Mouse (Mus musculus) thymus, adult 2 months (tissue): ENCODE data around the gene Igfbp1. TPM values are rescaled to one million over a fixed set of nuclear protein-coding genes. Genes with fewer than 3 reads are reported as not detected.

Experiments
- DNase-seq: peaks from one replicate; pipeline ENCODE4 v3.0.0; 2021
- H3K27ac ChIP-seq: fragments of 200-500 bp; 2 replicates; pipeline ENCODE4 v1.5.1; 2012; ENCODE audit warnings: low read length, control low read depth; ENCODE audit not compliant: control insufficient read depth, insufficient read depth
- H3K27me3 ChIP-seq: fragments of 200-500 bp; 2 replicates; pipeline ENCODE4 v1.6.1; 2012; ENCODE audit warnings: mild to moderate bottlenecking, low read length, moderate library complexity, mixed read lengths; ENCODE audit not compliant: control insufficient read depth, insufficient read depth
- H3K36me3 ChIP-seq: fragments of 200-500 bp; 2 replicates; pipeline ENCODE4 v1.6.1; 2012; ENCODE audit warnings: mild to moderate bottlenecking, low read length, moderate library complexity; ENCODE audit not compliant: control insufficient read depth, insufficient read depth
- H3K4me1 ChIP-seq: fragments of 200-500 bp; replicated peaks from 2 replicates; pipeline ENCODE4 v1.6.1; 2012; ENCODE audit warnings: low read length; ENCODE audit not compliant: control insufficient read depth, insufficient read depth
- H3K4me3 ChIP-seq: fragments of 200-500 bp; 2 replicates; pipeline ENCODE4 v1.5.1; 2012; ENCODE audit warnings: mild to moderate bottlenecking, low read length, control low read depth, moderate library complexity; ENCODE audit not compliant: control insufficient read depth, insufficient read depth
- CTCF ChIP-seq: fragments of 200-500 bp; IDR thresholded peaks from 2 replicates; pipeline ENCODE4 v1.5.1; 2012; ENCODE audit warnings: mild to moderate bottlenecking, control low read depth, low read length, moderate library complexity, borderline replicate concordance; ENCODE audit not compliant: control insufficient read depth, poor library complexity, insufficient read depth; ENCODE audit errors: extremely low read depth
- POLR2A ChIP-seq: fragments of 200-500 bp; IDR thresholded peaks from 2 replicates; pipeline ENCODE4 v1.6.1; 2012; ENCODE audit warnings: mild to moderate bottlenecking, low read length, control low read depth, moderate library complexity; ENCODE audit not compliant: control insufficient read depth, poor library complexity, insufficient read depth; ENCODE audit errors: extremely low read depth
- WGBS: fragments of 180-500 bp; shearing (Covaris S2); methylation state at CpG from one replicate; pipeline ENCODE4 v1.1.7; 2018; 5-methylcytosine and 5-hydroxymethylcytosine counted together
- polyA plus RNA-seq: library from polyadenylated mRNA; depleted of rRNA; stranded (reverse); fragments of >200 nt; gene quantifications from 2 replicates; pipeline ENCODE4 v1.2.3, GENCODE M21; 2012

Gene Igfbp1
- polyA plus RNA-seq, 1 experiment: 0.30 TPM

- Histone ChIP-seq H3K27me3 (no peaks in the 10 kb centered on the region), H3K36me3 (no peaks in the 10 kb centered on the region), H3K4me3 (no peak overlapping the region), H3K4me1 (no peaks in the 10 kb centered on the region), H3K27ac (no peak overlapping the region)
- 65% methylated on average over 6 of the region's 6 CpGs for WGBS
- TF ChIP-seq CTCF (no peak), POLR2A (no peak)
- no peak for DNase-seq
Observed at GRCm38 (mm10) chr11:7192710-7193109, 4.9 kb upstream of the Igfbp1 start.

DNA sequence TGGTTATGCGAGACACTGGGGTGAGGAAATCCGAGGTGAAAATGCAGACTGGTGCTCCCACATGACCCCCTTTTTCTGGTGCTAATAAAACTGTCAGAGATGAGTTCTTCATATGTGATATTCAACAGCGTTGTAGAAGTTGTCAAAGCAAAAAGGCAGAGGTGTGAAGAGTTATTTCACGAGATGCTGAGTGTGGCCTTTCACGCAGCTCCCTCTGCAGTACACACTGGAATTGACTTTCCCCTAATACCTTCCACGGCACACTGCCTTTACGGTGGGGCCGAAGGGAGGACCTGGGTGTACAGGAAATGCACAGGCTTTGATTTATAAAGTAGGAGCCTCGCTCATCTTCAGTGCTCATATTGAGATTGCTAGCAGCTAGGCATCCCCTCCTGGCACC, 4.4 kb upstream of the Igfbp1 start:
- DNase-seq: no peak
- Histone ChIP-seq H3K4me1 (no peaks in the 10 kb centered on the region), H3K27ac (no peak overlapping the region)

DNA sequence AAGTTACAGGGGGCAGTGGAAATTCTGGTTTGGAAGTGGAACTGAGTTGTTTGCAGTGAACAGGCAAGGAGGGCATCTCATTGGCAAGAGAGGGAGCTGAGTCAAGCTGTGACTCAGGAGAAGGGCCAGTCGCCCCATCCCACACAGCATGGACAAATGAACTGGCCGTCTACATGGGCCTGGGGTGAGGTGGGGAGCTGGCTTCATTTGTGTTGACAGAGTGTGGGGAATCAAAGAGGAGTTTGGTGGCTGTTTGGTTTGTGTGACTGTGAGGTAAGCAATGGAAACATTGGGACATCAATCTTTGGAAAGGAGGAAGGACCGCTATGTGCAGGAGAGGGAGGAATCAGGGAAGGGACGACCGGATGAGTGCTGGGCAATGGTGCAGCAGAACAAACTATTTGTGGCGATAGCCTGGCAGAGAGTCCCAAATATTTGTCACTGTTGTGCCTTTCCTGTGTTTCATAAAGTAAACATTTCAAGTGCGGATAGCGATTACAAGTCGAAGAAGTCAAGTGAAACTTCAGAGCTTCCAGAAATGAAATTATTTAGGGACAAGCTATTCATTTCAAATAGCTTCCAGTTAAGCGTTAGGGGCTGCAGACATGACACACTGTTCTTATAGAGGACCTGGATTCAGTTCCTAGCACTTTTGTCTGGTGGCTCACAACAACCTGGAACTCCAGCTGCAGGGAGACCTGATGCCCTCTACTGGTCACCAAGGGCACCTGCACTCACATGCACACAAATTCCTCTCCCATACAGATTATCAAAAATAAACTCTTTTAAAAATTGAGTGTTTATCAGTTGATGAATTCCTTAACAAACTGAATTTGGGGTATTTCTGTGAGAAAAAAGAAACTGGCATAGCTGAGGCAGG, 2.9 kb upstream of the Igfbp1 start:
- Histone ChIP-seq H3K4me1 (no peaks in the 10 kb centered on the region), H3K27ac (no peak overlapping the region), H3K27me3 (no peaks in the 10 kb centered on the region), H3K4me3 (no peak overlapping the region), H3K36me3 (no peaks in the 10 kb centered on the region)
- TF ChIP-seq CTCF (no peak), POLR2A (no peak)
- no peak for DNase-seq
- 97% methylated on average over 10 of the region's 10 CpGs for WGBS

More for the DNA sequence above, 4.4 kb upstream of the Igfbp1 start:
- TF ChIP-seq POLR2A (no peak), CTCF (no peak)
- Histone ChIP-seq H3K4me3 (no peak overlapping the region), H3K27me3 (no peaks in the 10 kb centered on the region), H3K36me3 (no peaks in the 10 kb centered on the region)
- WGBS: 71% methylated on average over 9 of the region's 9 CpGs

DNA sequence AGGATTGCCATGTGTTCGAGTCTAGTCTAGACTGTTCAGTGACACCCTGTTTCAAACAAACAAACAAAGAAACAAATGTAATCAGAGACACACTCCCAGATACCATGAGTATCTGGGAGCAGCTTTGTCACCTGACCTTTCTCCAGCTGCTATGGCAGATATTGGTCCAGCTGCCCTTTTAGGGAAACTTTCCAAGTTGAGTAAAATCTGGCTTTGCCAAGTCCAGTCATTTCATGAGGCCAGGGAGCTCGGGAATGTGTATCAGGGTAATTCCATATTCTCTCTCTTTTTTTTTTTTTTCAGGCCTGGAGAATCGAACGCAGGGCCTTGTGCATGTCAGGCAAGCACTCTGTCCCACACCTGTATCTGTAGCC, 2.3 kb upstream of the Igfbp1 start:
- DNase-seq: no peak
- 91% methylated on average over 4 of the region's 4 CpGs for WGBS
- H3K27ac ChIP-seq: no peak overlapping the region
- no peaks in the 10 kb centered on the region for H3K36me3 ChIP-seq
- H3K27me3 ChIP-seq: no peaks in the 10 kb centered on the region
- H3K4me1 ChIP-seq: no peaks in the 10 kb centered on the region
- TF ChIP-seq CTCF: no peak
- TF ChIP-seq POLR2A: no peak
- H3K4me3 ChIP-seq: no peak overlapping the region

DNA sequence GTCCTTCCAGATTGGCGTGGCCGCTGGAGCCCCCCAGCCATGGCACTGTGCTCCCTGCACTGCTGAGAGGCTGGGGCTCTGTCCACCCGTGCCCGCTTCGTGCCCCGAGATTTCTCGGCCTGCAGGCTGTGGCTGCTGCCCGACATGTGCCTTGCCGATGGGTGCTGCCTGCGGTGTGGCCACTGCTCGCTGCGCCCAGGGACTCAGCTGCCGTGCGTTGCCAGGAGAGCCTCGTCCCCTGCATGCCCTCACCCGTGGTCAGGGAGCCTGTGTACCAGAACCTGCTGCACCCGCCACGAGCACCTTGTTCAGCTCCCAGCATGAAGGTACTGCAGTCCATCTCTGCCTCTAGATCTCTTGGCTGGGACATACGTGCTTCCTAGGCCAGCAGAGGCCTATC, 424 bp downstream of the Igfbp1 start:
- DNase-seq: no peak
- 92% methylated on average over 19 of the region's 19 CpGs for WGBS
- TF ChIP-seq CTCF (no peak), POLR2A (no peak)
- Histone ChIP-seq H3K36me3 (no peaks in the 10 kb centered on the region), H3K27ac (no peak overlapping the region), H3K4me3 (no peak overlapping the region), H3K4me1 (no peaks in the 10 kb centered on the region), H3K27me3 (no peaks in the 10 kb centered on the region)

GRCm38 (mm10) chr11:7198481-7199256, 1.1 kb downstream of the Igfbp1 start:
- Histone ChIP-seq H3K27me3 (no peaks in the 10 kb centered on the region), H3K4me3 (no peak overlapping the region), H3K4me1 (no peaks in the 10 kb centered on the region), H3K36me3 (no peaks in the 10 kb centered on the region), H3K27ac (no peak overlapping the region)
- DNase-seq: no peak
- WGBS: 72% methylated on average over 10 of the region's 10 CpGs
- TF ChIP-seq POLR2A (no peak), CTCF (no peak)
